Mouse (Mus musculus): Measurements from ENCODE around the gene Mccc1. TPM values are rescaled to one million over a fixed set of nuclear protein-coding genes. Genes with fewer than 3 reads are reported as not detected.

The Mccc1 gene
- polyA plus RNA-seq, 1 experiment from 2014 or later, result 14.3 TPM

DNA sequence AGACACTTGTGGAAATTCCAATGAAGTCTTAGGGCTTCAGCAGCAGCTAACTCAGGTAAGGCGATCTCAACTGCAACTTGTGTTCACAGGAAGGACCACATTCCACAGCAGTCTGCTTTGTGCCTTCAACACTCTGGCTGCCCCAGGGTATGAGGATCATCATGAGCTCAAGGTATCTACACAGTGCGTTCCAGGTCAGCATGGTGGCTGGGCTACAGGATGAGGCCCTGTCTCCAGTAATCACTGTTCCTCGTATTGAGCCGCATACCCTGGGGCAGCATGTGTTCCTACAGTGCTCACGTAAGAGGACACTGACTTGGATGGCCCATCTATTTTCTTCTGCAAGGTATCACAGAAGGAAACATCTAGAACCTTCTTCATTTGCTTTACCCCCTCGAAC is 12.4 kb downstream of the Mccc1 start:
- Histone ChIP-seq H3K4me3 (ENCODE audit: inconsistent target) (no peak overlapping the region), H3K27ac (no peak overlapping the region), H3K36me3 (ENCODE audit: inconsistent target) (peaks cover 37% of the 10 kb centered on the region; the same call in 1 of the 2 replicates), H3K79me2 (ENCODE audit: inconsistent target) (no peaks in the 10 kb centered on the region)
- WGBS (ENCODE audit: missing documents), result 96% methylated on average over 6 of the region's 6 CpGs

GRCm38 (mm10) chr3:35986266-35986665 is 14.2 kb downstream of the Mccc1 start:
- Histone ChIP-seq H3K36me3 (ENCODE audit: inconsistent target) (peaks cover 39% of the 10 kb centered on the region; the same call in 1 of the 2 replicates), H3K4me3 (ENCODE audit: inconsistent target) (no peak overlapping the region), H3K27ac (no peak overlapping the region), H3K79me2 (ENCODE audit: inconsistent target) (no peaks in the 10 kb centered on the region)
- 96% methylated on average over 6 of the region's 6 CpGs for WGBS (ENCODE audit: missing documents)

DNA sequence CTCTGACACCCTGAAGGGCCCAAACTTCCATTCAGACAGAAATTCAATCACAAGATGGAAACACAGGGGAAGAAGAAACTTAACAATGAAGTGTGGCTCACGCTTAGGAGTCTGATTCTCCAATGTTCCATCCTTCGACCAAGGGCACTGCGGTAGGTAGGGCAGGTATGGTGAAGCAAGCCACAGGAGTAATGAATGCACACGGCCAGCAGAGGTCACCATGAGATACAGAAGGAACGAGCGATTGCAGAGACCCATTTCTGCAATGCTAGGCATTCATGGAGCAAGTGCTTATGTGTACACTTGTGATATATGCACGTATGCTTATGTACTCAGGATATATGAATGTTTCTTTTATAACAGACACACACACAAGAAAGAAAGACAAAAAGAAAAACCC is 26.9 kb downstream of the Mccc1 start:
- WGBS (ENCODE audit: missing documents), result 61% methylated on average over 7 of the region's 7 CpGs
- Histone ChIP-seq H3K4me3 (ENCODE audit: inconsistent target) (no peak overlapping the region), H3K79me2 (ENCODE audit: inconsistent target) (no peaks in the 10 kb centered on the region), H3K27ac (no peak overlapping the region), H3K36me3 (ENCODE audit: inconsistent target) (peaks cover 11% of the 10 kb centered on the region; the same call in 1 of the 2 replicates)

DNA sequence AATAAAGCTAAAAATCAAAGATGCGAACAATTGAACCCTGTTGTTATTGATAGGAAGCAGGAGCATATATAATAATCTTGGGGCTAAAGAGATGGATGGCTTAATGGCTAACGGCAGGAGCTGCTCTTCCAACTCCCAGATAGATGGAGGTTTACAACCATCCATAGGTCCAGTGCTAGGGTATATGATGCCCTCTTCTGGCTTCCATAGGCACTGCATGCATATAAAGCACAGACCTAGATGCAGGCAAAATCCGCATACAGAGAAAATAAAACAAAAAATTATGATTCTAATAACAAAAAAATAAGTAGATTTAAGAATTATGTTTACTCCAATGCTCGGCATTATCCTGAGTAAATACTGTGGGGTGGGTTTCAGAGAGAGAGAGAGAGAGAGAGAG is 27.5 kb downstream of the Mccc1 start:
- Histone ChIP-seq H3K79me2 (ENCODE audit: inconsistent target) (no peaks in the 10 kb centered on the region), H3K4me3 (ENCODE audit: inconsistent target) (no peak overlapping the region), H3K36me3 (ENCODE audit: inconsistent target) (peaks cover 11% of the 10 kb centered on the region; the same call in 1 of the 2 replicates), H3K27ac (no peak overlapping the region)
- WGBS (ENCODE audit: missing documents), result 74% methylated on average over 4 of the region's 4 CpGs

GRCm38 (mm10) chr3:35971149-35971548 is 29.3 kb downstream of the Mccc1 start:
- H3K27ac ChIP-seq, result no peak overlapping the region
- H3K79me2 ChIP-seq (ENCODE audit: inconsistent target), result no peaks in the 10 kb centered on the region
- H3K36me3 ChIP-seq (ENCODE audit: inconsistent target), result peaks cover 11% of the 10 kb centered on the region; the same call in 1 of the 2 replicates
- WGBS (ENCODE audit: missing documents), result 97% methylated on average over 12 of the region's 12 CpGs
- no peak overlapping the region for H3K4me3 ChIP-seq (ENCODE audit: inconsistent target)

GRCm38 (mm10) chr3:35970441-35970840 is 30.0 kb downstream of the Mccc1 start:
- H3K4me3 ChIP-seq (ENCODE audit: inconsistent target), result no peak overlapping the region
- H3K36me3 ChIP-seq (ENCODE audit: inconsistent target), result peaks cover 5% of the 10 kb centered on the region; the same call in 1 of the 2 replicates
- no peak overlapping the region for H3K27ac ChIP-seq
- 97% methylated on average over 4 of the region's 4 CpGs for WGBS (ENCODE audit: missing documents)
- H3K79me2 ChIP-seq (ENCODE audit: inconsistent target), result no peaks in the 10 kb centered on the region

GRCm38 (mm10) chr3:35967366-35967921 is 33.0 kb downstream of the Mccc1 start:
- no peak overlapping the region for H3K27ac ChIP-seq
- H3K4me3 ChIP-seq (ENCODE audit: inconsistent target), result no peak overlapping the region
- WGBS (ENCODE audit: missing documents), result 60% methylated on average over 8 of the region's 8 CpGs
- H3K36me3 ChIP-seq (ENCODE audit: inconsistent target), result peaks cover 15% of the 10 kb centered on the region; the same call in 1 of the 2 replicates
- no peaks in the 10 kb centered on the region for H3K79me2 ChIP-seq (ENCODE audit: inconsistent target)

DNA sequence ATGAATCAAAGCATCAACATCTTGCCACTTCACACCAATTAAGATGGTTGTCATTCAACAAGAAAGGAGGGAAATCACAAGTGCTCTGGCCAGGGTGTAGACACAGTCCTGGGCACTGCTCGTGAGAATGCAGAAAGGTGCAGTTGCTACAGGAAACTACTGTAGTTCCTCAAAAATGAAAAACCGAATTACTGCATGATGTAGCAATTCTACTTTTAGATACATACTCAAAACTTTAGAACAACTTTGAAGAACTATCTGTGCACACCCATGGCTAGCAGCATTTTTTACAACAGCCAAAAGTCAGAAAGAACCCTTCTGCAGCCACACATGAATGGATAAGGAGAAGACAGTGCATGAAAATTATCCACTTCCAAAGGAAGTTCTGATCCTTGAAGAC is 34.0 kb downstream of the Mccc1 start:
- Histone ChIP-seq H3K27ac (no peak overlapping the region), H3K79me2 (ENCODE audit: inconsistent target) (no peaks in the 10 kb centered on the region), H3K4me3 (ENCODE audit: inconsistent target) (no peak overlapping the region), H3K36me3 (ENCODE audit: inconsistent target) (peaks cover 15% of the 10 kb centered on the region; the same call in 1 of the 2 replicates)
- 4% methylated on average over 2 of the region's 2 CpGs for WGBS (ENCODE audit: missing documents)

- Histone ChIP-seq H3K79me2 (ENCODE audit: inconsistent target) (no peaks in the 10 kb centered on the region), H3K27ac (no peak overlapping the region), H3K4me3 (ENCODE audit: inconsistent target) (no peak overlapping the region), H3K36me3 (ENCODE audit: inconsistent target) (peaks cover 10% of the 10 kb centered on the region; the same call in 1 of the 2 replicates)
- 33% methylated on average over 4 of the region's 4 CpGs for WGBS (ENCODE audit: missing documents)
These were observed 35.5 kb downstream of the Mccc1 start for GRCm38 (mm10) chr3:35964928-35965327.

- Histone ChIP-seq H3K4me3 (ENCODE audit: inconsistent target) (no peak overlapping the region), H3K27ac (no peak overlapping the region), H3K79me2 (ENCODE audit: inconsistent target) (no peaks in the 10 kb centered on the region), H3K36me3 (ENCODE audit: inconsistent target) (peaks cover 10% of the 10 kb centered on the region; the same call in 1 of the 2 replicates)
- WGBS (ENCODE audit: missing documents), result 95% methylated on average over 5 of the region's 5 CpGs
These were observed 36.6 kb downstream of the Mccc1 start for GRCm38 (mm10) chr3:35963921-35964320.

- WGBS (ENCODE audit: missing documents), result 94% methylated on average over 4 of the region's 4 CpGs
- H3K79me2 ChIP-seq (ENCODE audit: inconsistent target), result no peaks in the 10 kb centered on the region
- H3K4me3 ChIP-seq (ENCODE audit: inconsistent target), result no peak overlapping the region
- no peak overlapping the region for H3K27ac ChIP-seq
- H3K36me3 ChIP-seq (ENCODE audit: inconsistent target), result peaks cover 10% of the 10 kb centered on the region; the same call in 1 of the 2 replicates
These were observed 37.1 kb downstream of the Mccc1 start for GRCm38 (mm10) chr3:35963401-35963800.

GRCm38 (mm10) chr3:35962967-35963366 is 37.5 kb downstream of the Mccc1 start:
- no peak overlapping the region for H3K4me3 ChIP-seq (ENCODE audit: inconsistent target)
- no peak overlapping the region for H3K27ac ChIP-seq
- H3K36me3 ChIP-seq (ENCODE audit: inconsistent target), result peaks cover 10% of the 10 kb centered on the region; the same call in 1 of the 2 replicates
- no peaks in the 10 kb centered on the region for H3K79me2 ChIP-seq (ENCODE audit: inconsistent target)
- 83% methylated on average over 5 of the region's 5 CpGs for WGBS (ENCODE audit: missing documents)

- WGBS (ENCODE audit: missing documents), result 96% methylated on average over 3 of the region's 3 CpGs
- H3K4me3 ChIP-seq (ENCODE audit: inconsistent target), result no peak overlapping the region
- no peak overlapping the region for H3K27ac ChIP-seq
- H3K79me2 ChIP-seq (ENCODE audit: inconsistent target), result no peaks in the 10 kb centered on the region
- H3K36me3 ChIP-seq (ENCODE audit: inconsistent target), result no peaks in the 10 kb centered on the region
These were observed 43.2 kb downstream of the Mccc1 start for GRCm38 (mm10) chr3:35957230-35957629.

DNA sequence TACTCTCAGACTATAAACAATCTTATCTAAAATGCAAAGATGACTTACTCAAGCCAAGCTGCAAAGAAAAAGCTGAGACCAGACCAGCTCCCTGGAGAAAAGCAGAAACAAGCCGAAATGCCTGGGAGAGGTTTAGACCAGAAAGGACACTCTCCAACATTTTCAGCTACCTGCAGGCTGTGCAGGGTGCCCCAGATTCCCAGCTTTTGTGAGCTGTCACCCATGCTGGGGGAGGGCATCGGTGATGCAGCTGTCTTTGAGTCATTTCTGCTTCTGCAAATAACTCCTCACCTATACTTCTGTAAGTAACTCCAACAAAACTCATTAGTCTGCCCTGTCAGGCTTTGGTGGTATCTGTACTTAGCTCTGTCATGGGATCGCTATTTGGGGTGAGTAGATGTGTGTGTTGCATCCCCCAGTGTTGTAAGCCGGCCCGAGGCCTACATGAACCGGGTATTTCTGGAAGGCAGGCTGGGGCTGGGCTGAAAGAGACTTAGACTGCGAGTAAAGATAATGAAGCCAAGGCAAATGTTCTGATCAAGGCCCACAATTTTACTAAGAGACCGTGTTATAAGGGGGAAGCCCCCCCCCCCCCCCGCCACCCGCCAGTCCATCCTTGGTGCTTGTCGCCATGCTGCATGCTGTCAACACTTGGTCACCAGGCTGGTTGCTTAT is 45.4 kb downstream of the Mccc1 start:
- Histone ChIP-seq H3K36me3 (ENCODE audit: inconsistent target) (no peaks in the 10 kb centered on the region), H3K27ac (no peak overlapping the region), H3K4me3 (ENCODE audit: inconsistent target) (no peak overlapping the region), H3K79me2 (ENCODE audit: inconsistent target) (no peaks in the 10 kb centered on the region)
- 95% methylated on average over 8 of the region's 11 CpGs for WGBS (ENCODE audit: missing documents)

DNA sequence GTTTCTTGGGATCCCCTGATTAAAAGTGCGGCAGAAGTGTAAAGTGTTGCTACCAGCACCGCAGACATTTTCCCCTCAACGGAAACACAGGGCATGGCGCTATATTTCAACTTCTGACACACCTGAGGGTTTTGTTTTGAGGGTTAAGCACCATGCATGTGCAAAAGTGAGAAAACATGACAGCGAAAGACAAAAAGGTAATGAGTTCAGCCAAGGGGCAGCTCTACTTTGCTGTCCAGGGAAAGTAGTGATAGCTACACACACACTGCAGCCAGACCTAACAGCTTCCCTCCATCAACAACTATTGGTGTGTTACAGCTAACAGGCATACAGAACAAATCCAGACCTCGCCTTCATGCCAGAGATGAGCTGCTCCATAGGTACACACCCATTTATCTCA is 46.7 kb downstream of the Mccc1 start:
- Histone ChIP-seq H3K79me2 (ENCODE audit: inconsistent target) (no peaks in the 10 kb centered on the region), H3K36me3 (ENCODE audit: inconsistent target) (no peaks in the 10 kb centered on the region), H3K4me3 (ENCODE audit: inconsistent target) (no peak overlapping the region), H3K27ac (no peak overlapping the region)
- 90% methylated on average over 6 of the region's 6 CpGs for WGBS (ENCODE audit: missing documents)
